Mouse (Mus musculus) Patski (cell line): ENCODE measurements around the gene 0610012G03Rik. TPM values are rescaled to one million over a fixed set of nuclear protein-coding genes. Genes with fewer than 3 reads are reported as not detected.
"Not testable (repeated sequence)": the region's sequence is repeated elsewhere in the genome, so short reads cannot be mapped to it uniquely, and the experiment has no call there.

ENCODE experiments used
- ATAC-seq: fragments of 100-300 bp; one replicate; pipeline ENCODE4 v1.8.0; 2021
- CTCF ChIA-PET: fragments of 350-600 bp; sonication (Branson Sonifier 250); formaldehyde crosslinking; loops from one replicate; lab custom pipeline; 2022; ENCODE audit warnings: inconsistent platforms; lab: Charles Lee
- POLR2A ChIA-PET: fragments of 350-600 bp; sonication (Branson Sonifier 250); formaldehyde crosslinking; loops from one replicate; lab custom pipeline; 2022; ENCODE audit warnings: antibody characterized with exemption, inconsistent platforms; lab: Charles Lee
- DNase-seq: peaks from one replicate; pipeline ENCODE4 v3.0.0-alpha.2; 2011; ENCODE audit warnings: low read depth, low spot score
- H3K27me3 ChIP-seq: fragments of 371-371 bp; one replicate; pipeline ENCODE4 v1.5.1; 2021
- CTCF ChIP-seq: fragments of 100-300 bp; IDR thresholded peaks from one replicate; pipeline ENCODE4 v1.5.1; 2021
- in situ Hi-C: fragments of 300-500 bp; cut with MboI; formaldehyde crosslinking; loops from 3 replicates; pipeline ENCODE4 v1.11.1; 2018; ENCODE audit warnings: low pct_unique_long_range_greater_than_20kb, mixed read lengths
- polyA plus RNA-seq: library from polyadenylated mRNA; unstranded; gene quantifications from one replicate; pipeline ENCODE4 v1.2.3, GENCODE M21; 2021

0610012G03Rik gene
- 39.1 TPM for polyA plus RNA-seq

DNA sequence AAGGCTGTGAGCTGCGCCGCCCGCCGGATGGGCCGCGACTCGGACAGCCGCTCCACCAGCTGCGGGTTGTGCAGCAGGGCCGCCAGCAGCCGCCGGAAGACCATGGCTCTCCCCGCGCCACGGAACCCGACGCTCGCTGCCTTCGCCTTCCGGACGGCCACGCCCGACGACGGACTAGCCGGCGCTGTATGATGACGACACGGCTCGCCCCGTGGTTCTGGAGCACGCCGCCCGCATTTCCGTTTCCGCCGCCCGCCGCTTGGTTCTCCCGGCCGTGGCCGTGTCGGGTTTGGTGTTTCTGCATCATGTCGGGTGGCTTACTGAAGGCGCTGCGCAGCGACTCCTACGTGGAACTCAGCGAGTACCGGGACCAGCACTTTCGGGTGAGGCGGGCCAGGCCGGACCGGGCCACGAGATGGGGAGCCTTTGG lies at the start of gene 0610012G03Rik, which contains the start of gene Ncbp2:
Gene 0610012G03Rik, minus strand, starts transcription at position 150 of the 430 bp plus-strand sequence.
Gene Ncbp2, plus strand, starts transcription at position 169 of the 430 bp plus-strand sequence.
- no peaks in the 10 kb centered on the region for H3K27me3 ChIP-seq
- in situ Hi-C loops = loop anchor here (5.0 kb wide), 1 partner anchor 54 kb away; the partner anchor contains the start of gene Senp5
- POLR2A ChIA-PET = interaction anchor here (1.5 kb wide), 1 partner anchor 54 kb away, joined by 5 read pairs; the partner anchor contains the start of gene Senp5
- TF ChIP-seq CTCF = no peak
- DNase-seq (peak; percentile 49), ATAC-seq (peak; percentile 76)
- CTCF ChIA-PET = no interaction called here

DNA sequence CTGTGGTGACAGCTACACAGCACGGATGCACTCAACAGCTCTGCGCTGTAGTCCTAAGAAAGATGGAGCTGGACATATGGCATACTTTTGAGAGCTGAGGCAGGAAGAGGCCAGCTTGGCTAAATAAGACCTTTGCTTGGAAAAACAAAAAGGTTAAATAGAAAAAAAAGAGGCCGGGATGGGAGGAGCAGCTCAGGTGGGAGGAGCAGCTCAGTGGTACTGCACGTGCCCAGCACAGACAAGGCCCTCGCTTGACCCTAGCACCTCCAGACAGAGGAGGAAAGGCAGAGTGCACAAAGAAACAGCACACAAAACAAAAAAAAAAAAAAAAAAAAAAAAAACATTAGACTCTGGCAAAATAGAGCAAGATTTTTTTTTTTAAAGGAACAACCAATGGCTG lies 48.1 kb upstream of the 0610012G03Rik start:
- ChIA-PET POLR2A (interaction anchor here (0.6 to 0.9 kb wide), 3 partner anchors 9 to 201 kb away, joined by 3 to 6 read pairs (median 4); no protein-coding TSS in a partner anchor), CTCF (no interaction called here)
- in situ Hi-C loops = no loop called here
- ATAC-seq (no peak), DNase-seq (no peak)
- no peak for TF ChIP-seq CTCF
- no peaks in the 10 kb centered on the region for H3K27me3 ChIP-seq

DNA sequence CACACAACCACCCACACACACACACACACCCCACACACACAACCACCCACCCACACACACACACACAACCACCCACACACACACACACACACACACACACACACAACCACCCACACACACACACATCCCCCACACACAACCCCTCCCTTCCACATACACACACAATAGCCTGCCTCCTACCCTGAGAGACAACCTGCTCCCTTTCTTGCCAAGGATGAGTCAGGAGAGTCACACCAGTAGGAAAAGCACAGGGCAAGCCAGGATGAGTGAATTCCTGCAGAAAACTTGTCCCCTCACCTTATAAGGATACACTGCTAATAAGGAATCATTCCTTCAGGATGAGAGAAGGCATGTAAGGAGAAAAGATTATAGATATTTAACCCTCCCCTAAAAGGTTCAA lies 45.7 kb upstream of the 0610012G03Rik start:
- no peak for TF ChIP-seq CTCF
- POLR2A ChIA-PET = no interaction called here
- CTCF ChIA-PET = no interaction called here

DNA sequence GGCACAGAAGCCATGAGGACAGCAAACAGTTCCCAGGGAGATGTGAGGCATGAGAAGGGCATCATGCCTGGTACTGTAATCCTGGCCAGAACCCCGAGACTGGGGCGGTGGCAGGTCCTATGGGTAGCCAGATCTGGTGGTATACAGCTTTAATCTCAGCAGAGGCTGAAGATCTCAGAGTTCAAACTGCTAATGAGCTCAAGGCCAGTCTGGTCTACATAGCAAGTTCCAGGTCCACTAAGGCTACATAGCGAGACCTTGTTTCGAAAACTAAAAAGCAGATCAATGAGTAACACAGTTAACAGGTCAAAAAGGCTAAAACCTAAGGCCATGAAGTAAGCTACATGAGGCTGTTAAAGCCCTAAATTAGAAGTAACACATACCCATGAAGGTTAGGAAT lies 44.9 kb upstream of the 0610012G03Rik start:
- ATAC-seq (no peak), DNase-seq (no peak)
- no peaks in the 10 kb centered on the region for H3K27me3 ChIP-seq
- in situ Hi-C loops = no loop called here
- POLR2A ChIA-PET = no interaction called here
- CTCF ChIA-PET = interaction anchor here (0.8 kb wide), 1 partner anchor 10 kb away, joined by 3 read pairs; the partner anchor contains the start of gene Senp5
- no peak for TF ChIP-seq CTCF

More for the DNA sequence above, 45.7 kb upstream of the 0610012G03Rik start:
- ATAC-seq = no peak
- in situ Hi-C loops = no loop called here
- no peak for DNase-seq
- no peaks in the 10 kb centered on the region for H3K27me3 ChIP-seq

DNA sequence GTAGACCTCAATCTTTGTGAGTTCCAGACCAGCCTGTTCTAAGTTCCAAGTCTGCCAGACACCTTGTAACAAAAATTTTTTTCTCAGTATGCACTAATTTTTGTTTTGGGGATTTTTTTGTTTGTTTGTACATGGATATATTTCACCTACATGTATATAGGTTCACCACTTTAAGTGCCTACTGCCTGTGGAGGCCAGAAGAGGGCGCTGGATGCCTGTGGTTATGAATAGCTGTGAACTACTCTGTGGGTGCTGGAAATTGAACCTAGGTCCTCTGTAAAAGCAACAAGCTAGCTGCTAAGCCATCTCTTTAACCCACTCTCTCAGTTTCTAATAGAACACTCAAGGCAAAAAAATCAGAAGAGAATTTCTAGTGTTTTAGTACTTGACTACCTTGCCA lies 43.7 kb upstream of the 0610012G03Rik start:
- no peak for DNase-seq
- TF ChIP-seq CTCF = peak; percentile 44
- ChIA-PET CTCF (no interaction called here), POLR2A (no interaction called here)
- ATAC-seq = no peak
- no peaks in the 10 kb centered on the region for H3K27me3 ChIP-seq
- in situ Hi-C loops = no loop called here

DNA sequence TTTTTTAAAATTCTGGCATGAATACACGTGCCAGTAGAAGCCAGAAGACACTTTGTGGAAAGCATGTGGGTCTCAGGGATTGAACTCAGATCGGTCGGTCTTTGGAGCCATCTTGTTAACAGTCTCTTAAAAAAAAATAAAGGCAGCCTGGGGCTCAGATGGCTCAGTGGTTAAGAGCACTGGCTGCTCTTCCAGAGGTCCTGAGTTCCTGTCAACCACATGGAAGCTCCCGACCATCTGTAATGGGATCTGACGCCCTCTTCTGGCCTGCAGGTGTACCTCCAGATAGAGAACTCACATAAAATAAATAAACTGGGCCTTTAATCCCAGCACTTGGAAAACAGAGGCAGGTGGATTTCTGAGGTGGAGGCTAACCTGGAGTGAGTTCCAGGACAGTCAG lies 32.7 kb upstream of the 0610012G03Rik start:
- ChIA-PET POLR2A (no interaction called here), CTCF (interaction anchor here (0.7 to 1.2 kb wide), 2 partner anchors 9 to 18 kb away, joined by 3 read pairs; no protein-coding TSS in a partner anchor)
- in situ Hi-C loops = no loop called here
- TF ChIP-seq CTCF = peak; percentile 28
- no peak for ATAC-seq
- H3K27me3 ChIP-seq = no peaks in the 10 kb centered on the region
- DNase-seq = no peak

DNA sequence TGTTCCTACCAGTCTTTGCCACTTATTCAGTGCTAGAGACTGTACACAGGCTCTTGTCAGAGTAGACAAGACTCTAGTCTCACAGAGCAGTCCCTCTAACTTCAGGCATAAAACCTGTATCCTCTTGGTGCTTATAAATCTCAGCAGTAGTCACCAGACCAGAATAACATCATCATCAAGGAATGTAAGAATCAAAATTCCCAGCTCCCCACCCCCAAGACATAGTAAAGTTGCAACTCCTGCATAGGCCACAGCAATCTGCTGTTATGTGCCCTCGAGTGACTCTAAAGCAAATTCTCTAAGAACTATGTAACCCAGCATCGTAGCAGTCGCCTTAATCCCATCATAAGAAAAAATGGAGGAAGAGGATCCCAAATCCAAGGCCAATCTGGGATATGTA lies 31.2 kb upstream of the 0610012G03Rik start:
- POLR2A ChIA-PET = no interaction called here
- in situ Hi-C loops = no loop called here

DNA sequence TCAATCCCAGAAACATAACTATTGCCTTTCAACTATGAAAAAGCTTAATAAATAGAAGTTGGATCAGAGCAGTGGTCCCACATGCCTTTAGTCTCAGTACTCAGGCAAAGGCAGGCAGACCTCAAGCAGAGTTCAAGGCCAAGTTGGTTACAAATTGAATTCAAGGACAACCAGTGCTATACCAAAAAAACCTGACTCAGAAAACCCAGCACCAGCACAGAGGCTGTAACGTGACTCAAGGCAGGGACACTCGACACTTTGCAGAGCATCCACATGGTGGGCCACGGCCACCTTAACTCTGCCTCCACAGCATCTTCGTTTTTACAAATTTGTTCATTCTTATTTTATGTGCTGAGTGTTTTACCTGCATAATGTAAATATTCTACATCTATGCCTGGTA lies 27.0 kb upstream of the 0610012G03Rik start:
- TF ChIP-seq CTCF = no peak
- POLR2A ChIA-PET = no interaction called here
- DNase-seq (no peak), ATAC-seq (no peak)
- H3K27me3 ChIP-seq = no peaks in the 10 kb centered on the region
- in situ Hi-C loops = no loop called here
- CTCF ChIA-PET = no interaction called here

More for the DNA sequence above, 31.2 kb upstream of the 0610012G03Rik start:
- ATAC-seq (peak; percentile 47), DNase-seq (no peak)
- CTCF ChIA-PET = no interaction called here
- TF ChIP-seq CTCF = no peak
- no peaks in the 10 kb centered on the region for H3K27me3 ChIP-seq

DNA sequence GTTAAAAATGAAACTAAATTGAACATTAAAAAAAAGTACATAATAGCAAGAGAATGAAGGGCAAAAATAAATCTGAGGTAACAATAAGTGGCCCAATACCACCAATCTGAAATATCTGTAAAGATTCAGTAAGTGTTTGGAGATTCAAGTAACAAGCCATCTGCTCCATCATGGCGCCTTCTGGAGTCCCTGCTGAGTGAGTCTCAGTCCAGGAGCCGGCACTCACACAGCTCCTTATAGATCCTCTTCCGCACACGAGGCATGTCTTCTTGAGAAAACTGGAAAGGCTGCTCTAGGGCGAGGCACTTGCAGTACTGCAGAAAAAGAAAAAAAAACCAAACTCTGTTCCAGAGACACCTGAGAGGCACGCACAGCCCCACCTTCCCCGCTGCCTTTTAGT lies 14.9 kb upstream of the 0610012G03Rik start:
- TF ChIP-seq CTCF = no peak
- CTCF ChIA-PET = interaction anchor here (1.0 kb wide), 1 partner anchor 19 kb away, joined by 3 read pairs; no protein-coding TSS in a partner anchor
- POLR2A ChIA-PET = no interaction called here
- no peak for ATAC-seq
- no peaks in the 10 kb centered on the region for H3K27me3 ChIP-seq
- in situ Hi-C loops = no loop called here
- no peak for DNase-seq

DNA sequence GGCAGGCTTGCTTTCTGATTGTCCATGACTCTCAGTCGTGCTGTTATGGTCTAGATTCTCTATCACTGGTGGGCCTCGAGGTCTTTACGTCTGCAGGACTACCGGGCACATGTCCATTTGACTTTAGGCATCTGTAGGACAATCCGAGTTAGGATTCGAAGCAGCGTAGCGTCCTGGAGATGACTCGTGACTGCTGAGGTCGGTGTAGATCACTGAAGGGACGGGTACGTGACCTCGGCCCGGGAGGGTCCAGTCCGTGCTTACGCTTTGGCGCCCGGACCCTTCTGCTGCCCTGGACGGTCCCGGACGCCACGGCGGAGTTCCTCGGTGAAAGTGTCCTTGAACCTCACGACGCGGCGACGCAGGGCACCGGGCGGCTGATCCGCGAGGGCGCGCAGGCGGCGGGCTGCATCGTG lies 385 bp downstream of the 0610012G03Rik start:
- no peaks in the 10 kb centered on the region for H3K27me3 ChIP-seq
- TF ChIP-seq CTCF = no peak
- in situ Hi-C loops = loop anchor here (5.0 kb wide), 1 partner anchor 54 kb away; the partner anchor contains the start of gene Senp5
- peak; percentile 13 for ATAC-seq
- no peak for DNase-seq
- ChIA-PET POLR2A (interaction anchor here (1.5 kb wide), 1 partner anchor 55 kb away, joined by 5 read pairs; the partner anchor contains the start of gene Senp5), CTCF (no interaction called here)

DNA sequence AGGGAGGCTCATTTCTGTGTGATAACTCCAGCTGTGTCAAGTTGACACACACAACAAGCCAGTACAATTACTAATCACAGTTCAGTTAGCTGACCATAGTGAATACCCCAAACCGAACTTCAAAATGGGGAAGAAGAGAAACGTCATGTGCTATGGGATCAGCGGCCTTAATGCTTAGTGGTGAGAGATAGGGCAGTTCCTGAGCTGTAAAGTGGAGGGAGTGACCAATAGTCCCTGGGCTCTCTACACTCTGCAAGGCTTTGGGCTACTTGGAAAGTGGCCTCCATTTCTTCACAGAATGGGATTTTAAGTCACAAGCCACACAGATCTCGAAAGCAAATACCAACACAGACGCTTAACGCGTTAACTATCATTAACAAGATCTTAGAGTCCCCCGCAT lies 961 bp downstream of the 0610012G03Rik start:
- TF ChIP-seq CTCF = no peak
- ChIA-PET CTCF (no interaction called here), POLR2A (interaction anchor here (1.5 kb wide), 1 partner anchor 55 kb away, joined by 5 read pairs; the partner anchor contains the start of gene Senp5)
- DNase-seq (no peak), ATAC-seq (no peak)
- in situ Hi-C loops = loop anchor here (5.0 kb wide), 1 partner anchor 55 kb away; the partner anchor contains the start of gene Senp5
- H3K27me3 ChIP-seq = no peaks in the 10 kb centered on the region

DNA sequence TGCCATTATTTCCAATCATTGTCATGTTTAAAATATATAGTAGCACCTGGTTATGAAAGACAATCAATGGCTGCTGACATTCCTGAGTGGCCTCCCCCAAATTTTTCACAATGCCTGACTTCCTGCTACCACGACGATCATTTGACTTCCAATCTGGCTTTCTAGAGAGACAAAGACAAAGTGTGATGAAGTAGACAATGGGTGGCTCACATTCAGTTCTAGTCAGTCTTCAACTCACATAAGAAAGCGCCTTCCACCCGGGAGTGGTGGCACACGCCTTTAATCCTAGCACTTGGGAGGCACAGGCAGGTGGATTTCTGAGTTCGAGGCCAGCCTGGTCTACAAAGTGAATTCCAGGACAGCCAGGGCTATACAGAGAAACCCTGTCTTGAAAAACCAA lies 2.3 kb downstream of the 0610012G03Rik start:
- in situ Hi-C loops = loop anchor here (5.0 kb wide), 1 partner anchor 56 kb away; the partner anchor contains the start of gene Senp5
- H3K27me3 ChIP-seq, ATAC-seq, POLR2A ChIA-PET, CTCF ChIA-PET, DNase-seq: not testable (repeated sequence)
